Mouse (Mus musculus) G1E (cell line): ENCODE data around the gene Rnf2.

Source experiments
- CTCF ChIP-seq: IDR thresholded peaks from 2 replicates; pipeline ENCODE4 v1.5.1; 2012; ENCODE audit warnings: low read depth, low read length, inconsistent platforms, mixed read lengths
- GATA1 ChIP-seq: IDR thresholded peaks from 2 replicates; pipeline ENCODE4 v1.6.1; 2012; ENCODE audit warnings: borderline replicate concordance, low read length, inconsistent platforms, mixed read lengths
- GATA2 ChIP-seq: IDR thresholded peaks from 2 replicates; pipeline ENCODE4 v1.6.1; 2012; ENCODE audit warnings: low read depth, low read length, inconsistent platforms, borderline replicate concordance
- POLR2AphosphoS5 ChIP-seq: IDR thresholded peaks from 2 replicates; pipeline ENCODE4 v1.6.1; 2012; ENCODE audit warnings: low read depth, low read length, inconsistent platforms; ENCODE audit not compliant: insufficient replicate concordance
- TAL1 ChIP-seq: conservative IDR thresholded peaks from 2 replicates; pipeline ENCODE4 v1.6.1; 2012; ENCODE audit warnings: low read depth, low read length, inconsistent platforms, mixed read lengths

DNA sequence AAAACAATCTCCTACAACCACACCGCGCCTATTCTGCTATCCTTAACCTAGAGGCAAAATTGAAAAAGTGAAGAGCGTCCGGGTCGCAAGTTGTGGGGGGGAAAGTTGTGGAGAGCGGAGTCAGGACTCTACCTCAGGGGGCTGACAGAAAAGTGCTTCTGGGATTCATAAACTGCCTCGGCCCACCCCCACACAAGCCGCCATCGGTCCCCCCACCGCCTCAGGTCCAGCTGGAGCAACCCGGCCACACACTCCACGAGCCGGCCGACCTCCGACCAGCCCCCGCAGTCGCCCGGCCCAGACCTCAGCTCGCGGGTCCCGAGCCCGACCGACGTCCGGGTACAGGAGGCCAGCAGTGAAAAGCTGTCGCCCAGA, 72.9 kb downstream of the Rnf2 start:
- TF ChIP-seq CTCF = no peak
- TF ChIP-seq GATA1 = no peak
- no peak for TF ChIP-seq POLR2AphosphoS5
- TF ChIP-seq TAL1 = no peak
- no peak for TF ChIP-seq GATA2
